Mouse (Mus musculus) kidney, postnatal 36 days (tissue): Measurements from ENCODE around the gene Blmh.

Experiments used
- DNase-seq, 2 experiments: peaks; one replicate each; pipeline ENCODE4 v3.0.0; 2021 to 2022; ENCODE audit warnings: mixed read lengths in 2 of 2

Gene Blmh

GRCm38 (mm10) chr11:76924759-76925236 lies at the start of gene Blmh:
Gene Blmh, plus strand, starts transcription at chr11:76924809.
- peak; percentile 38 to 45 for DNase-seq

- DNase-seq, result no peak
These were observed 44.8 kb upstream of the Blmh start for GRCm38 (mm10) chr11:76879816-76880215.

GRCm38 (mm10) chr11:76884451-76884850 lies 40.2 kb upstream of the Blmh start:
- no peak for DNase-seq

GRCm38 (mm10) chr11:76889339-76890164 lies 35.1 kb upstream of the Blmh start:
- DNase-seq, result peak; percentile 72 to 73

GRCm38 (mm10) chr11:76891171-76891570 lies 33.4 kb upstream of the Blmh start:
- no peak for DNase-seq

- no peak for DNase-seq
These were observed 32.8 kb upstream of the Blmh start for GRCm38 (mm10) chr11:76891738-76892349.

- peak in 1 of 2 experiments; percentile 25 for DNase-seq
These were observed 31.6 kb upstream of the Blmh start for GRCm38 (mm10) chr11:76892972-76893371.

GRCm38 (mm10) chr11:76893570-76893969 lies 31.0 kb upstream of the Blmh start:
- DNase-seq, result peak; percentile 70 to 73

- DNase-seq, result peak; percentile 73 to 83
These were observed 30.4 kb upstream of the Blmh start for GRCm38 (mm10) chr11:76894240-76894639.

GRCm38 (mm10) chr11:76896360-76896759 lies 28.2 kb upstream of the Blmh start:
- no peak for DNase-seq

- DNase-seq, result no peak
These were observed 27.5 kb upstream of the Blmh start for GRCm38 (mm10) chr11:76897126-76897525.

GRCm38 (mm10) chr11:76897871-76898270 lies 26.7 kb upstream of the Blmh start:
- DNase-seq, result no peak

GRCm38 (mm10) chr11:76898751-76899150 lies 25.9 kb upstream of the Blmh start:
- DNase-seq, result no peak

- DNase-seq, result peak; percentile 66 to 80
These were observed 24.6 kb upstream of the Blmh start for GRCm38 (mm10) chr11:76899758-76900738.

- no peak for DNase-seq
These were observed 22.8 kb upstream of the Blmh start, which contains the start of gene Tmigd1 for GRCm38 (mm10) chr11:76901579-76902361. Gene Tmigd1, plus strand, starts transcription at chr11:76902159.

- peak in 1 of 2 experiments; percentile 30 for DNase-seq
These were observed 20.3 kb upstream of the Blmh start for GRCm38 (mm10) chr11:76904340-76904739.

- DNase-seq, result no peak
These were observed 16.0 kb upstream of the Blmh start for GRCm38 (mm10) chr11:76908651-76909050.

- peak; percentile 70 to 87 for DNase-seq
These were observed 13.1 kb upstream of the Blmh start for GRCm38 (mm10) chr11:76911325-76912054.

- DNase-seq, result peak; percentile 64 to 71
These were observed 12.6 kb upstream of the Blmh start for GRCm38 (mm10) chr11:76912055-76912395.

GRCm38 (mm10) chr11:76914366-76914765 lies 10.2 kb upstream of the Blmh start:
- DNase-seq, result no peak

- peak; percentile 47 to 61 for DNase-seq
These were observed 7.9 kb upstream of the Blmh start for GRCm38 (mm10) chr11:76916539-76917229.
